Mouse (Mus musculus) testis, postnatal 10 days (tissue): ENCODE measurements at regions not wholly inside any gene's neighbourhood (a gene's known extent, or its start where the extent isn't known, plus 50 kb on each side); places are given as distances from the start of the nearest gene placed in this dataset.
"Not testable (repeated sequence)": the region's sequence is repeated elsewhere in the genome, so short reads cannot be mapped to it uniquely, and the experiment has no call there.

Source experiments
- DNase-seq: peaks from one replicate; pipeline ENCODE4 v3.0.0; 2021; ENCODE audit warnings: low spot score

- peak; percentile 55 for DNase-seq
Measured at GRCm38 (mm10) chr14:33691690-33692089, 102.7 kb downstream of the Ptpn20 start.

GRCm38 (mm10) chr14:33694224-33694623 is 105.2 kb downstream of the Ptpn20 start:
- DNase-seq, result no peak

- peak; percentile 94 for DNase-seq
Measured at GRCm38 (mm10) chr14:33695362-33695982, 106.5 kb downstream of the Ptpn20 start.

- DNase-seq, result no peak
Measured at GRCm38 (mm10) chr14:33696817-33697216, 107.8 kb downstream of the Ptpn20 start.

- no peak for DNase-seq
Measured at GRCm38 (mm10) chr14:33699777-33700438, 110.9 kb downstream of the Ptpn20 start.

- no peak for DNase-seq
Measured at GRCm38 (mm10) chr14:33707661-33708297, 118.8 kb downstream of the Ptpn20 start.

- DNase-seq, result no peak
Measured at GRCm38 (mm10) chr14:33708298-33708665, 119.3 kb downstream of the Ptpn20 start.

GRCm38 (mm10) chr14:33712458-33712857 is 123.5 kb downstream of the Ptpn20 start:
- DNase-seq, result no peak

GRCm38 (mm10) chr14:33719651-33720050 is 130.6 kb downstream of the Ptpn20 start:
- DNase-seq, result no peak

- DNase-seq, result not testable (repeated sequence)
Measured at GRCm38 (mm10) chr14:33722379-33723145, 133.6 kb downstream of the Ptpn20 start.

GRCm38 (mm10) chr14:33726500-33726899 is 137.5 kb downstream of the Ptpn20 start:
- DNase-seq, result no peak

- no peak for DNase-seq
Measured at GRCm38 (mm10) chr14:33729115-33729884, 140.3 kb downstream of the Ptpn20 start.

GRCm38 (mm10) chr14:33732698-33733097 is 143.7 kb downstream of the Ptpn20 start:
- DNase-seq, result no peak

GRCm38 (mm10) chr14:33734446-33735043 is 145.5 kb downstream of the Ptpn20 start:
- peak; percentile 53 for DNase-seq

GRCm38 (mm10) chr14:33735653-33736052 is 146.6 kb downstream of the Ptpn20 start:
- DNase-seq, result no peak

- DNase-seq, result no peak
Measured at GRCm38 (mm10) chr14:33746181-33746580, 157.2 kb downstream of the Ptpn20 start.

GRCm38 (mm10) chr14:33759656-33760055 is 163.7 kb upstream of the Gdf10 start:
- DNase-seq, result no peak

GRCm38 (mm10) chr14:33763641-33764046 is 159.7 kb upstream of the Gdf10 start:
- DNase-seq, result no peak

- no peak for DNase-seq
Measured at GRCm38 (mm10) chr14:33765767-33766166, 157.6 kb upstream of the Gdf10 start.

- no peak for DNase-seq
Measured at GRCm38 (mm10) chr14:33772374-33772773, 151.0 kb upstream of the Gdf10 start.

GRCm38 (mm10) chr14:33789556-33789955 is 133.8 kb upstream of the Gdf10 start:
- DNase-seq, result no peak
